Mouse (Mus musculus): ENCODE results near the gene Prkaca. TPM values are rescaled to one million over a fixed set of nuclear protein-coding genes. Genes with fewer than 3 reads are reported as not detected.
A peak's percentile ranks its signal among the peaks of the same experiment; 100 is the strongest.

Gene Prkaca
- total and polyA plus RNA-seq, 2 experiments: 23.0 to 47.8 TPM

DNA sequence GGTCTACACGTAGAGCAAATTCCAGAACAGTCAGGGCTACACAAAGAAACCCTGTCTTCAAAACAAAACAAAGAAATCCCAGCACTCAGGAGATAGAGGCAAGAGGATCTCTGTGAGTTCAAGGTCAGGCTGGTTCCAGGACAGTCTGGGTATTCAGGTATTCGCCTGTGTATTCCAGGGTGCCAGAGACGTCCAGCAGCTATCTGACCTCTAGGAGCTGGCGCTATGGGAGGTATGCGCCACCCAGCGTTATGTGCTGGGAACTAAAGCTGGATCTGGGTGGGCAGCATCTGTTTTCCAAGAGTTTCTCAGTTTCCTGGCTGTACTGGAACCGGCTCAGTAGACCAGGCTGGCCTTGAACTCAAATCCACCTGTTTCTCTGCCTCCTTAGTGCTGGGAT lies 35.6 kb downstream of the Prkaca start:
- Histone ChIP-seq H3K79me2 (ENCODE audit: control insufficient read depth, insufficient read depth, low read length) (no peaks in the 10 kb centered on the region), H3K9ac (ENCODE audit: low read depth, low read length) (no peak overlapping the region), H3K4me1 (ENCODE audit: control insufficient read depth, insufficient read depth, low read length) (peaks cover 12% of the 10 kb centered on the region), H3K27me3 (ENCODE audit: control insufficient read depth, insufficient read depth, low read length) (no peaks in the 10 kb centered on the region), H3K4me3 (ENCODE audit: insufficient read depth, low read depth, low read length) (no peak overlapping the region), H3K36me3 (ENCODE audit: control insufficient read depth, insufficient read depth, low read length) (no peaks in the 10 kb centered on the region), H3K27ac (replicated peaks; ENCODE audit: insufficient read depth, low read depth, low read length) (no peak overlapping the region)
- peak; percentile 18 for DNase-seq (ENCODE audit: extremely low read depth, low read depth, low spot score)
- WGBS: 48% methylated on average over 7 of the region's 7 CpGs
- TF ChIP-seq CTCF (IDR thresholded peaks at IDR 0.05; ENCODE audit: low read depth, low read length): peak; percentile 67
- no peak for TF ChIP-seq POLR2A (IDR thresholded peaks at IDR 0.05; ENCODE audit: extremely low read depth, insufficient read depth, low read length)

- WGBS: 3% methylated on average over 11 of the region's 11 CpGs
- DNase-seq (ENCODE audit: extremely low read depth, low read depth, low spot score): peak; percentile 49
- no peaks in the 10 kb centered on the region for H3K27me3 ChIP-seq (ENCODE audit: control insufficient read depth, insufficient read depth, low read length)
- H3K27ac ChIP-seq (replicated peaks; ENCODE audit: insufficient read depth, low read depth, low read length): no peak overlapping the region
- peaks cover 7% of the 10 kb centered on the region for H3K4me1 ChIP-seq (ENCODE audit: control insufficient read depth, insufficient read depth, low read length)
- TF ChIP-seq POLR2A (IDR thresholded peaks at IDR 0.05; ENCODE audit: extremely low read depth, insufficient read depth, low read length): no peak
- peak; percentile 94 for TF ChIP-seq CTCF (IDR thresholded peaks at IDR 0.05; ENCODE audit: low read depth, low read length)
- no peak overlapping the region for H3K4me3 ChIP-seq (ENCODE audit: insufficient read depth, low read depth, low read length)
- H3K36me3 ChIP-seq (ENCODE audit: control insufficient read depth, insufficient read depth, low read length): no peaks in the 10 kb centered on the region
- no peaks in the 10 kb centered on the region for H3K79me2 ChIP-seq (ENCODE audit: control insufficient read depth, insufficient read depth, low read length)
- no peak overlapping the region for H3K9ac ChIP-seq (ENCODE audit: low read depth, low read length)
Measured at GRCm38 (mm10) chr8:84009876-84010275, 37.1 kb downstream of the Prkaca start.

GRCm38 (mm10) chr8:84010625-84011611 lies 38.1 kb downstream of the Prkaca start:
- peak overlapping the region; percentile 49; the same call in 1 of the 2 replicates for H3K4me3 ChIP-seq (ENCODE audit: insufficient read depth, low read depth, low read length)
- DNase-seq (ENCODE audit: extremely low read depth, low read depth, low spot score): peak; percentile 27
- 3% methylated on average over 82 of the region's 83 CpGs for WGBS
- TF ChIP-seq POLR2A (IDR thresholded peaks at IDR 0.05; ENCODE audit: extremely low read depth, insufficient read depth, low read length): no peak
- TF ChIP-seq CTCF (IDR thresholded peaks at IDR 0.05; ENCODE audit: low read depth, low read length): peak; percentile 75
- peaks cover 5% of the 10 kb centered on the region; the same call in 1 of the 2 replicates for H3K4me1 ChIP-seq (ENCODE audit: control insufficient read depth, insufficient read depth, low read length)
- no peak overlapping the region for H3K27ac ChIP-seq (replicated peaks; ENCODE audit: insufficient read depth, low read depth, low read length)
- H3K27me3 ChIP-seq (ENCODE audit: control insufficient read depth, insufficient read depth, low read length): no peaks in the 10 kb centered on the region
- no peaks in the 10 kb centered on the region for H3K79me2 ChIP-seq (ENCODE audit: control insufficient read depth, insufficient read depth, low read length)
- peak overlapping the region; percentile 52 for H3K9ac ChIP-seq (ENCODE audit: low read depth, low read length)
- no peaks in the 10 kb centered on the region for H3K36me3 ChIP-seq (ENCODE audit: control insufficient read depth, insufficient read depth, low read length)

GRCm38 (mm10) chr8:84011705-84012498 lies 39.1 kb downstream of the Prkaca start, which contains the start of gene 2210011C24Rik:
Gene 2210011C24Rik, minus strand, starts transcription at chr8:84012171.
- TF ChIP-seq CTCF (IDR thresholded peaks at IDR 0.05; ENCODE audit: low read depth, low read length) (no peak), POLR2A (IDR thresholded peaks at IDR 0.05; ENCODE audit: extremely low read depth, insufficient read depth, low read length) (no peak)
- Histone ChIP-seq H3K27ac (replicated peaks; ENCODE audit: insufficient read depth, low read depth, low read length) (peak within 1 kb of the TSS; percentile 14), H3K9ac (ENCODE audit: low read depth, low read length) (peak within 1 kb of the TSS; percentile 53), H3K36me3 (ENCODE audit: control insufficient read depth, insufficient read depth, low read length) (no peaks in the 10 kb centered on the region), H3K27me3 (ENCODE audit: control insufficient read depth, insufficient read depth, low read length) (no peaks in the 10 kb centered on the region), H3K79me2 (ENCODE audit: control insufficient read depth, insufficient read depth, low read length) (no peaks in the 10 kb centered on the region), H3K4me3 (ENCODE audit: insufficient read depth, low read depth, low read length) (peak within 1 kb of the TSS; percentile 49; the same call in 1 of the 2 replicates), H3K4me1 (ENCODE audit: control insufficient read depth, insufficient read depth, low read length) (peaks cover 5% of the 10 kb centered on the region; the same call in 1 of the 2 replicates)
- DNase-seq (ENCODE audit: extremely low read depth, low read depth, low spot score): peak; percentile 51
- WGBS: 2% methylated on average over 45 of the region's 45 CpGs

- peaks cover 5% of the 10 kb centered on the region; the same call in 1 of the 2 replicates for H3K4me1 ChIP-seq (ENCODE audit: control insufficient read depth, insufficient read depth, low read length)
- whole genome bisulfite sequencing: 10% methylated on average over 35 of the region's 35 CpGs
- H3K36me3 ChIP-seq (ENCODE audit: control insufficient read depth, insufficient read depth, low read length): no peaks in the 10 kb centered on the region
- H3K27me3 ChIP-seq (ENCODE audit: control insufficient read depth, insufficient read depth, low read length): no peaks in the 10 kb centered on the region
- TF ChIP-seq CTCF (IDR thresholded peaks at IDR 0.05; ENCODE audit: low read depth, low read length): no peak
- TF ChIP-seq POLR2A (IDR thresholded peaks at IDR 0.05; ENCODE audit: extremely low read depth, insufficient read depth, low read length): 0 out of 2 replicates have a peak, but pooled peaks have one; percentile 14
- peak overlapping the region; percentile 14 for H3K27ac ChIP-seq (replicated peaks; ENCODE audit: insufficient read depth, low read depth, low read length)
- H3K4me3 ChIP-seq (ENCODE audit: insufficient read depth, low read depth, low read length): peak overlapping the region; percentile 48; the same call in 1 of the 2 replicates
- peak overlapping the region; percentile 53 for H3K9ac ChIP-seq (ENCODE audit: low read depth, low read length)
- DNase-seq (ENCODE audit: extremely low read depth, low read depth, low spot score): peak; percentile 44
- H3K79me2 ChIP-seq (ENCODE audit: control insufficient read depth, insufficient read depth, low read length): no peaks in the 10 kb centered on the region
Measured at GRCm38 (mm10) chr8:84012499-84013165, 39.8 kb downstream of the Prkaca start.
